Mouse (Mus musculus) lung, postnatal 0 days (tissue): ENCODE data around the gene Ints7. TPM values are rescaled to one million over a fixed set of nuclear protein-coding genes. Genes with fewer than 3 reads are reported as not detected.

Source experiments
- ATAC-seq: fragments of 200-750 bp; cut with Nextera tagmentation; 2 replicates; pipeline ENCODE4 v1.8.0; 2017; ENCODE audit warnings: moderate library complexity
- DNase-seq: peaks from one replicate; pipeline ENCODE4 v3.0.0-alpha.2; 2016; ENCODE audit warnings: low spot score
- H3K27ac ChIP-seq: fragments of 300-500 bp; sonication (generic); 2 replicates; pipeline ENCODE4 v1.5.1; 2014; ENCODE audit warnings: antibody characterized with exemption, mild to moderate bottlenecking, low read length, mixed read lengths
- H3K27me3 ChIP-seq: fragments of 300-500 bp; sonication (generic); replicated peaks from 2 replicates; pipeline ENCODE4 v1.6.1; 2014; ENCODE audit warnings: low read length, mixed read lengths; ENCODE audit not compliant: insufficient read depth
- H3K36me3 ChIP-seq: fragments of 300-500 bp; sonication (generic); 2 replicates; pipeline ENCODE4 v1.6.1; 2014; ENCODE audit warnings: low read length, mixed read lengths; ENCODE audit not compliant: insufficient read depth
- H3K4me1 ChIP-seq: fragments of 300-500 bp; sonication (generic); 2 replicates; pipeline ENCODE4 v1.6.1; 2014; ENCODE audit warnings: antibody characterized with exemption, low read depth, low read length, mixed read lengths; ENCODE audit not compliant: insufficient read depth
- H3K4me2 ChIP-seq: fragments of 300-500 bp; sonication (generic); replicated peaks from 2 replicates; pipeline ENCODE4 v1.6.1; 2014; ENCODE audit warnings: low read depth, mild to moderate bottlenecking, low read length, moderate library complexity, mixed read lengths
- H3K4me3 ChIP-seq: fragments of 300-500 bp; sonication (generic); 2 replicates; pipeline ENCODE4 v1.5.1; 2014; ENCODE audit warnings: low read depth, low read length
- H3K9ac ChIP-seq: fragments of 300-500 bp; sonication (generic); replicated peaks from 2 replicates; pipeline ENCODE4 v1.6.1; 2014; ENCODE audit warnings: low read depth, mild to moderate bottlenecking
- H3K9me3 ChIP-seq: fragments of 300-500 bp; sonication (generic); 2 replicates; pipeline ENCODE4 v1.6.1; 2016; ENCODE audit warnings: low read length, mixed read lengths
- CTCF ChIP-seq: IDR thresholded peaks from 2 replicates; pipeline ENCODE4 v1.5.1; 2016; ENCODE audit warnings: antibody characterized with exemption, mild to moderate bottlenecking
- EP300 ChIP-seq: IDR thresholded peaks from 2 replicates; pipeline ENCODE4 v1.6.1; 2016; ENCODE audit warnings: antibody characterized with exemption, mild to moderate bottlenecking, control low read depth
- WGBS: fragments of 180-500 bp; shearing (Covaris S2); extraction: QIAGEN DNeasy Blood & Tissue Kit; methylation state at CpG from one replicate; pipeline ENCODE4 v1.1.7; 2014; 5-methylcytosine and 5-hydroxymethylcytosine counted together
- polyA plus RNA-seq: library from polyadenylated mRNA; unstranded; fragments of >200 nt; fragmentation: Nextera tagmentation; extraction: Ambion mirVana; gene quantifications from 2 replicates; pipeline ENCODE4 v1.2.1, GENCODE M21; 2015

Gene Ints7
- polyA plus RNA-seq, 1 experiment from 2014 or later, result 14.3 TPM

- Histone ChIP-seq H3K4me2 (no peak overlapping the region), H3K36me3 (no peaks in the 10 kb centered on the region), H3K9me3 (no peaks in the 10 kb centered on the region), H3K27ac (no peak overlapping the region), H3K9ac (no peak overlapping the region), H3K27me3 (no peaks in the 10 kb centered on the region), H3K4me3 (no peak overlapping the region), H3K4me1 (no peaks in the 10 kb centered on the region)
- 36% methylated on average over 9 of the region's 9 CpGs for whole genome bisulfite sequencing
- TF ChIP-seq CTCF, result no peak
- TF ChIP-seq EP300, result no peak
- ATAC-seq (peak; percentile 73), DNase-seq (peak; percentile 75)
These were observed 86.9 kb downstream of the Ints7 start for GRCm38 (mm10) chr1:191662178-191662898.

GRCm38 (mm10) chr1:191662899-191663500 is 87.6 kb downstream of the Ints7 start:
- Histone ChIP-seq H3K9ac (no peak overlapping the region), H3K4me3 (no peak overlapping the region), H3K4me1 (no peaks in the 10 kb centered on the region), H3K27me3 (no peaks in the 10 kb centered on the region), H3K4me2 (no peak overlapping the region), H3K36me3 (no peaks in the 10 kb centered on the region), H3K27ac (no peak overlapping the region), H3K9me3 (no peaks in the 10 kb centered on the region)
- 33% methylated on average over 8 of the region's 8 CpGs for WGBS
- DNase-seq, result no peak
- no peak for ATAC-seq
- TF ChIP-seq EP300, result no peak
- TF ChIP-seq CTCF, result no peak

GRCm38 (mm10) chr1:191663603-191664002 is 88.2 kb downstream of the Ints7 start:
- Histone ChIP-seq H3K4me2 (no peak overlapping the region), H3K27ac (no peak overlapping the region), H3K9ac (no peak overlapping the region), H3K9me3 (no peaks in the 10 kb centered on the region), H3K27me3 (no peaks in the 10 kb centered on the region), H3K4me1 (no peaks in the 10 kb centered on the region), H3K4me3 (no peak overlapping the region), H3K36me3 (no peaks in the 10 kb centered on the region)
- DNase-seq, result no peak
- ATAC-seq, result no peak
- TF ChIP-seq CTCF (no peak), EP300 (no peak)
- 58% methylated on average over 6 of the region's 6 CpGs for WGBS

- Histone ChIP-seq H3K27me3 (no peaks in the 10 kb centered on the region), H3K27ac (no peak overlapping the region), H3K4me1 (no peaks in the 10 kb centered on the region), H3K4me2 (no peak overlapping the region), H3K36me3 (no peaks in the 10 kb centered on the region), H3K9me3 (no peaks in the 10 kb centered on the region), H3K9ac (no peak overlapping the region), H3K4me3 (no peak overlapping the region)
- ATAC-seq (no peak), DNase-seq (no peak)
- WGBS, result 82% methylated on average over 11 of the region's 11 CpGs
- TF ChIP-seq EP300, result no peak
- TF ChIP-seq CTCF, result no peak
These were observed 90.9 kb downstream of the Ints7 start for GRCm38 (mm10) chr1:191666351-191666750.

- WGBS, result 69% methylated on average over 9 of the region's 9 CpGs
- Histone ChIP-seq H3K36me3 (no peaks in the 10 kb centered on the region), H3K9me3 (no peaks in the 10 kb centered on the region), H3K4me2 (no peak overlapping the region), H3K27me3 (no peaks in the 10 kb centered on the region), H3K9ac (no peak overlapping the region), H3K4me1 (no peaks in the 10 kb centered on the region), H3K4me3 (no peak overlapping the region), H3K27ac (no peak overlapping the region)
- ATAC-seq, result no peak
- no peak for DNase-seq
- TF ChIP-seq CTCF, result no peak
These were observed 92.6 kb downstream of the Ints7 start for GRCm38 (mm10) chr1:191668030-191668429.

Other genes with a start within 250 kb of the Ints7 start
- gene Tmem206, start 249.7 kb upstream of the Ints7 start, polyA plus RNA-seq, result 13.1 and 14.7 TPM in 2 replicates
- gene Ppp2r5a, start 172.4 kb upstream of the Ints7 start, polyA plus RNA-seq, result 51.5 and 56.0 TPM in 2 replicates
- 2.9 and 3.1 TPM in 2 replicates for gene Dtl, start 92 bp upstream of the Ints7 start, polyA plus RNA-seq
- 28.7 and 30.1 TPM in 2 replicates for gene Lpgat1, start 142.2 kb downstream of the Ints7 start, polyA plus RNA-seq
- gene Nek2, start 245.8 kb downstream of the Ints7 start, polyA plus RNA-seq, result 4.8 and 5.9 TPM in 2 replicates